Comparison of ENCODE assay signal across 8 mouse cellular contexts in the genomic region with DNA sequence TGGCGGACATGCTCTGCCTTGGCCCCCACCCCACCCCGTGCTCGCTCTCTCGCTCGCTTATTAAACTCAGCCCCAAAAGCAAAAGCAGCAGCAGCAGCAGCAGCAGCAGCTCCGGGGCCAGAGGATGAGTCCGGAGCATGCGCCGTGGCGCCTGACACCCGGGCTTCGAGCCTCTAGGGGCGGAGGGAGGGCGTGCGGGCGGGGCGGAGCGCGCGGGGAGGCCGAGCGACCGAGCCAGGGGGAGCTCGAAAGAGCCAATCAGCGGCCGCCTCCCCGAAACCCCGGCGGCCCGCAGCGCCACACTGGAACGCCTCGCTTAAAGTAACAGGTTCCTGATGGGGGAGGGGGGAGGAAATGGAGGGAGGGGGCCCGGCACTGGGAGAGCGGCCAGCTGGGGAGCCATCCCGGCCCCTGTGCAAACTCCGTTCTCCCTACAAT. TPM values are rescaled to one million over a fixed set of nuclear protein-coding genes. Genes with fewer than 3 reads are reported as not detected.
A peak's percentile ranks its signal among the peaks of the same experiment; 100 is the strongest.
DNase-seq lines count a peak whose midpoint lies in the region; ATAC-seq lines count a peak whose summit lies in the region.

A gene (minus strand): TSS at position 149 of the 438 bp plus-strand sequence.

- peak within 1 kb of the TSS; percentile 98 for H3K27ac ChIP-seq in hindbrain, embryonic 11.5 days (ENCODE audit: low read depth, low read length)

- no peaks in the 10 kb centered on the region for H3K36me3 ChIP-seq in hindbrain, embryonic 11.5 days (ENCODE audit: control insufficient read depth, insufficient read depth, low read length)

- DNase-seq in MN1 (ENCODE audit: low spot score), result peak; percentile 95
- DNase-seq in cerebellum, adult 9-10 months, result peak; percentile 94
- peak; percentile 98 for DNase-seq in hindbrain, embryonic 11.5 days (ENCODE audit: low spot score)
- DNase-seq in layer of hippocampus, postnatal 10 days (ENCODE audit: low spot score in 2 of 2), result peak; percentile 93 to 96
- peak; percentile 98 for DNase-seq in lung, postnatal 10 days
- peak; percentile 97 for DNase-seq in ovary, postnatal 36 days (ENCODE audit: low spot score)
- DNase-seq in thymus, postnatal 25 days, result peak; percentile 98

- H3K27me3 ChIP-seq in hindbrain, embryonic 11.5 days (ENCODE audit: control insufficient read depth, insufficient read depth, low read length), result peaks cover 13% of the 10 kb centered on the region

- WGBS in hindbrain, embryonic 11.5 days, result under 1% methylated on average over 16 of the region's 37 CpGs

- peak within 1 kb of the TSS; percentile 89 for H3K4me3 ChIP-seq in hindbrain, embryonic 11.5 days (ENCODE audit: low read depth, low read length)

- peak within 1 kb of the TSS; percentile 93 for H3K9ac ChIP-seq in hindbrain, embryonic 11.5 days (ENCODE audit: low read depth, low read length)

- no peaks in the 10 kb centered on the region; the same call in 1 of the 2 replicates for H3K4me1 ChIP-seq in hindbrain, embryonic 11.5 days (replicated peaks; ENCODE audit: control insufficient read depth, insufficient read depth, low read length)

- H3K4me2 ChIP-seq in hindbrain, embryonic 11.5 days (replicated peaks; ENCODE audit: low read depth, low read length), result peak within 1 kb of the TSS; percentile 77

- no peaks in the 10 kb centered on the region for H3K9me3 ChIP-seq in hindbrain, embryonic 11.5 days (ENCODE audit: control insufficient read depth, low read length)

- peak; percentile 89 for ATAC-seq in frontal cortex, adult (ENCODE audit: low TSS enrichment)
- peak; percentile 92 for ATAC-seq in hindbrain, embryonic 11.5 days (ENCODE audit: low FRiP score)

RNA-seq across cellular contexts. Expression of the gene that starts here (rescaled TPM):
- 58.5 and 73.2 TPM in 2 replicates for polyA plus RNA-seq in hindbrain, embryonic 11.5 days (2014; fragmentation: Nextera tagmentation; extraction: Ambion mirVana)
- total RNA-seq in layer of hippocampus, postnatal 10 days (2021), result 10 to 100 TPM; 46.7 to 49.5 TPM

Comparison
In these comparisons a context has a peak if more than half of its experiments do, and no peak if none do; other contexts are left out.
1. Peak in every context shown above with its lines: DNase-seq, ATAC-seq, H3K4me3 ChIP-seq and H3K27ac ChIP-seq.